Mouse (Mus musculus) C2C12 (cell line): ENCODE results near the gene Zfy1.
"Not testable (repeated sequence)": the region's sequence is repeated elsewhere in the genome, so short reads cannot be mapped to it uniquely, and the experiment has no call there.

Source experiments
- CTCF ChIP-seq: IDR thresholded peaks from one replicate; pipeline ENCODE4 v1.5.1; 2011; ENCODE audit not compliant: control insufficient read depth, insufficient read depth, insufficient read length
- MAX ChIP-seq: IDR thresholded peaks from one replicate; pipeline ENCODE4 v1.6.1; 2011; ENCODE audit warnings: mild to moderate bottlenecking, control low read depth
- MYOG ChIP-seq: IDR thresholded peaks from one replicate; pipeline ENCODE4 v1.6.1; 2011; ENCODE audit not compliant: control insufficient read depth, insufficient read length; ENCODE audit errors: extremely low read depth

DNA sequence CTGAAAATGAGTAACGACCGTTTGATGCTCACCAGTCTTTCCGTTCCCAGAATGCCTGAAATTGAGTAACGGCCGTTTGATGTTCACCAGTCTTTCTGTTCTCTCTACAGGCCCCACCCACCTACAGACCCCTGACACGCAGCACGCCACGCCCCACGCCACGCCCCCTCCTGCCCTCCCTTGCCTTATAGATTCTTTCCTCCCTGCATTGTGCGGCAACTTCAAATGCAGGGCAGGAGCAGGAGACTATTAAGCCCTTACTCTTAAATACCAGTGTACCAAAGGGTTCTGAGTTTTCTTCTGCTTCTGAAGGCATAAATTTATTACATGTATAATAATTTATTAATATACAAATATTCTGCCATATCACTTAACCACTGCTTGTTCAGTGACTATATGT, at the start of gene Zfy1:
- TF ChIP-seq MYOG, MAX, CTCF: not testable (repeated sequence)
